Mouse (Mus musculus) MN1 (cell line): ENCODE results near the gene Cnpy3.
A peak's percentile ranks its signal among the peaks of the same experiment; 100 is the strongest.
"Not testable (repeated sequence)": the region's sequence is repeated elsewhere in the genome, so short reads cannot be mapped to it uniquely, and the experiment has no call there.

ENCODE experiments used
- DNase-seq: peaks from one replicate; pipeline ENCODE4 v3.0.0-alpha.2; 2016; ENCODE audit warnings: low spot score

Gene Cnpy3

DNA sequence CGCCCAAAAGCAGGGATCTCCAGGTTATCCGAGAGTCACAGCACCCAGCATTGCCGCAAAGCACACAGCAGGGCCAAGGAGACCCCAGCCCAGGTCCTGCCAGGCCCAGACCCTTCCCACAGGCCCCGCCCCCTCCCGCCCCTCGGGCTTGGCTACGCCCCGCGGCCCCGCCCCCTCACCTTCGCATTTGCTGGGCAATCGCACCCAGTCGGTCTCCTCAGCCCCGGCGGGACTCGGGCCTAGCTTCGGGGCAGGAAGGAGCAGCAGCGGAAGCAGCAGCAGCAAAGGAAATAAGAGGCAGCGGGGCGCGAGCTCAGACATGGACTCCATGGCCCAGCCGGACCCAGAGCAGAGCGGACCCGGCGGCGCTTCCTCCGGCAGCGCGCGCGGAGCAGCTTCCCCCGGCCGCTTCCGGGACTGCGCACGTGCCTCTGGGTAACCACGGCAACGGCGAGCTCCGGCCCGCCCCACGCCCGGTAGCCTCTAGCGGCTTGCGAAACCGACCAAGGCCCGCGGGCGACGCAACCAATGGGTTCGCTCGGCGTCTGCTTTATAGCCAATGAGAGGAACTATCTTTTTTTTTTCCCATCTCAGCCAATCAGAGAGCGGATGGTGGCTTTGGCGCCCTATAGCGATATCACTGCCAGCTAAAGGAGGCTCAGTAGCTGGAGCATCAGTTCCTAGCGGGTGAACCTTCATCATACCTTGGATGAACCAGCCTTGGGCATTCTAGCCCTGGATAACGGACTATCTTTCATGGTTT is at the start of gene Cnpy3:
TSS of gene Cnpy3 (minus strand) at position 421 of the 763 bp plus-strand sequence.
- peak; percentile 100 for DNase-seq

DNA sequence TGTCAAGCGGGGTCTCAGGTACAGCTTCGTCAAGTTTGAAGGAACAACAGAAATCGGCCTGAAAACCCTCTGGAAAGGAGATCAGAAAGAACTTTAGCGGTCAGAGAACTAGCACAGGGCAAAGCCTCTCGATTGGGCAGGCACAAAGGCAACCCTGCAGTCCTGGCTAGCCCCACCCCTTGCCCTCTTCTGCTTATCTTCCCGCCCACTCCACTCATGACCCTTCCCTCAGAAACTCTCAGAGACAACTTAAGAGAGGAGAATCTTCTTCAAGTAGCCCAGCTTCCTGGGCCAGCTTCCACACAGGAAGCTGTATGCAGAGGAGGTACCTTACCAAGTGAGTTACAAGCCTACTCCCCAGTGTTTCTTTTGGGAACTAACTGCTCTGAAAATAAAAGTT is 49.7 kb upstream of the Cnpy3 start:
- DNase-seq: no peak

DNA sequence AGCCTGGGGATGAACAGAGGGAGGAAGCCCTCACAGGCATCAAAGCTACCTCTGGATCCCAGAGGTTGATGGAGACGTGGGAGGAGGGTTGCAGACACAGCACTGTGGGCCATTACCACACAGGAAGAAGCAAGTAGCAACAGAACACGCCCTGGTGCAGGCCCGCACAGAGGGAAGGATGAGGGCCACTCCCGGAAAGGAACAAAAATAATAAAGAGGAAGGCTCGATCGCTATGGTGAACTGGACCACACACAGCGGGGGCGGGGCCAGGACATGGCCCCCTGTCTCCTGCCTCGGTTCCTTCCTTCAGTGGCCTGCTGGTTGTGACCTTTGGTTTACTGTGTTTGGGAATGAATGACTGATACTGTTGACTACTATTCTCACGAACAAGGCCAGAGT is 47.7 kb upstream of the Cnpy3 start:
- no peak for DNase-seq

DNA sequence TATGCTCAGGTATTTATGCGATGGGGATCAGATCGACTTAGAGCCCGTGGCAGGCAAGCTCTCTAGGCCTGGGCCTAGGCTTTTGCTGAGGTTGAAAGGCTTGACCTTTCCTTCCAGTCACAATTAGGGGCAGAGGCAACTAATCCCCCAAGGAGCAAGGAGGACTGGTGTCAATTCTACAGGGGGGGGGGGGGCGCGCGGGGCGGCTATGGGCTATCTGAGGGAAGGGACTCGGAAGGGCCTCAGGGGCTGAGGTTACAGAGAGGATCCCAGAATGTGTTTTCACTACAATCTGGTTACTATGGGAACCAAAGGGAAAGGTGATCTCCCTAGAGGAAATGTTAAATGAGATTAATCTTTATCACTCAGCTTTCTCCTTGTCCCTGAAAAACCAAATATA is 45.4 kb upstream of the Cnpy3 start:
- no peak for DNase-seq

DNA sequence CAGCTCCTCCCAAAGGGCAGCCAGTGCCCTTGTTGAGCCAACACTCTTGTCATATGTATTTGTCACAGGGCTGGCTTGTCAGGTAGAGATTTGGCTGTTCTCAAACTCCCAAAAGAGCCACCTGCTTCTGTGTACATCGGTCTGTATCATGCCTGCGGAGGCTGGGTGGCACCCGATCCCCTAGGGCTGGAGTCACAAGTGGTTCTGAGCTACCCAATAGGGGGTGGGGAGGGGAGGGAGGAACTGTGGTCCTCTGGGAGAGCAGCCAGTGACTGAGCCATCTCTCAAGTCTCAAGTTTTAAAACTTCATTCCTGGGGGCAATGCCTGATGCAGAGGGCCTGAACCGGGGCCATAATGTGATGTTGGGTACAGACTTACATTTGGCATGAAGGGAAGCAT is 44.7 kb upstream of the Cnpy3 start:
- DNase-seq: no peak

DNA sequence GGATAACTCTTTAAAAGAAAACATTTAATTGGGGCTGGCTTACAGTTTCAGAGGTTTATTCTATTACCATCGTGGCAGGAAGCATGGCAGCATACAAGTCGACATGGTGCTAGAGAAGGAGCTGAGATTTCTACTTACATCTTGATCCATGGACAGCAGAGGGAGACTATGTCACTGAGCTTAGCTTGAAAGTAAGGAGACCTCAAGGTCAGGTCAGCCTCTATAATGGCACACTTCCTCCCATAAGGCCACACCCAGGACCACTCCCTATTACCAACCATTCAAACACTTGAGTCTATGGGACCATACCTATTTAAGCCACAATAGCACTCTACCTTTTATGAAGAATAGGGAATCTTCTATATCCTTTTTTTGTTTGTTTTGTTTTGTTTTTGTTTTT is 40.9 kb upstream of the Cnpy3 start:
- DNase-seq: no peak

DNA sequence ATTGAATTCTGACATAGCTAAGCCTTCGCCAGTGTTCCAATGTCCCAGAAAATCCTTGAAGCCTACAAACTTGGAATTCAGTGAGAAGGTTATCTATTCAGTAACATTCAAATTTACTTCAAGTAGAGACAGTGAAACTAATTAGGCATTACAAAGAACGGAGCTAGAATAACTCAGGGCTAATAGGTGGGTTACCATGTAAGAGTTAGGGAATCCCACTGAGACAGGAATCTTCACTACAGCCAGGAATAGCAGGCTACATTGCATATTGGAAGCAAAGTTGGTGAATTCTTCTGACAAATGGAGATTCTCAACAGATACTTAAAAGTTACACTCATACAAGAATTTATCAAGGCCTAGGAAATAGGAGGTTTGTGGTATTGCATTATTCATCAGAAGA is 36.0 kb upstream of the Cnpy3 start:
- not testable (repeated sequence) for DNase-seq

DNA sequence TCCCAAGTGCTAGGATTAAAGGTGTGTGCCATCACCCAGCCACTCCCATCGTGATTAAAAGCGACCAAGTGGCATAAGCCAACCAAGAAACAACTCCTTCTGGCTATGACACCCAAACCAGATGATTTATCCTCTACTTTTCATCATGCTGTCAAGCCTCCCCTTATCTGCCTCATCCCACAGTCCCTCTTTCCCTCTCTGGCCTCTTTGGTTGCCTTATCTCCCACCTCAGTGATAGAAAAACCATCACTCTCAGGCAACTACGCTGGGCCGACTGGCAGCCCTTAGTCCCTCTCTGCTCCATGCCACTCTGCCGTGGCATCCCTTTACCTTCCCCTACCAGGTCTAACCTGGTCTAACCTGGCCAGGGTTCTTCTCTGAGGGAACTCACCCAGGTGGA is 34.9 kb upstream of the Cnpy3 start:
- DNase-seq: no peak

DNA sequence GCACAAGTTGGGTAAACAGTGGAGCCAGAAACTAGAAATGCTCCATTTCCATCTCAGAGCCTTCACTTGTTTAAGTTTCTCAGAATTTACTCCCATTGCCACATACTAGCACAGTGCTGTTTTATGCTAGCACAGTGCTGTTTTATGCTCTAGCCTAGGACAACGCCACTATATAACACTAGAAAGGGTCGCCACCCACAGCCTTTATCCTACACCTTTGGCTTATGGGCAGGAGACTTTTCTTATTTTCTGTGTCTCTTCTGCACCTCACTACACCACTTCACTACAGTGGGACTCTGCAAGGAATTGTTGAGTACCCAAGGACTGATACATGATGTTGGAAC is 31.2 kb upstream of the Cnpy3 start:
- DNase-seq: no peak

DNA sequence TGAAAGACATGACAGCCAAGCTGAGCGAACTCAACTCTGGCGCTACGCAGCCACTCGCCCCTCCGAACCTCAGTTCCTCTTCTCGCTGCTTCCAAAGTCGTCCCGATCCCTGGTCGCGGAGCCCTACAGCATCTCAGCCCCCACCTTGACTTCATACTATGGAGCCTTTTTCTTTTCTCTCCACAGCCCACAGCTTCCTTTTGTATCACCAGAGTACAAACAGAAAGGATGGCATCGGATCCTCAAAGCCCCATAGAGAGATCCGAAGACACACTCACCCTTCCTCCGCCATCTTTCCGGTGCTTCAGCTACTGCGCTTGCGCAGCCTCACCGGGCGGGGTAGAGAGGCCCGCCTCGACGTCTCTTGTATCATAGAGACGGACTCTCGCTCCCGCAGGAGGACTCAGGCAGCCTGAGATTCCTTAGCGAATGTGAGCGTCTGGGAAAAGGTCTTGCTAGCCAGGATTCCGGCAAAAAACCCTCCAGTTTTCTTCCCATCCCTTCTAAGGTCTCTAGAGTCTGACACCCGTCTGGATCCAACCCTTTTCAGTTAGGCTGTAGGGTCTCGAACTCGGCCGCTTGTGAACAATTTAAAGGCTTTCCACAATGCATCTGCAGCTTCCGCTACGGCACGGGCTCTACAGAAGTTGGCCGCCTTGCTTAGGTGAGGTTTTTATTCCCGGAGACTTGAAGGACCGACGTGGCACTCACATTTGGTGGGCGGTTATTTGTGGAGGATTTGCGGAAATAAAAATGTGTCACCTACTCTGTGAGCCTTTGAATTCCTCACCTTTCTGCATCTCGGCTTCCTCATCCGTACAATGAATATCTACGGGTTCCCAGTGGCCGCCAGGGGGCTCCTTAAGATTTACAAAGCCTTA is 30.6 kb upstream of the Cnpy3 start, which contains the start of gene Rpl7l1:
TSS of gene Rpl7l1 (minus strand) at position 332 of the 881 bp plus-strand sequence.
- peak; percentile 97 for DNase-seq

DNA sequence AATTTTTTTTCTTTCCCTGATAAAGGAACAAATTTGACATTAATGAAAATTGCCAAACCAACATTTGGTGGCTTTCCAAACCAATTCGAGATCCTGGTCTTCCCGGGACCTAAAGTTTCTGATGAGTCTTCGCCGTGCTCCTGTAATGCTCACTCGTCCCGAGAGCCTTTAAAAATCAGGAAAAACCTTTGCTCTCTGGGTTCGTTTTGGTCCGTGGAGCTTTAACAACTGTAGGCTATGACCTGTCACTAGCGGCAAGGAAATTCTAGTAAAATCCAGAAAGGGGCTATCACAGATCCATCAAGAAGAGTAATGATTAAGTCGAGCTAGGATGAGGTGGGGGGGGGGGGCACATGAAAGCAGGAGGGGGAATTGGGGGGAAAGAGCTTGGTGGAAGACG is 29.9 kb upstream of the Cnpy3 start:
- peak; percentile 42 for DNase-seq

DNA sequence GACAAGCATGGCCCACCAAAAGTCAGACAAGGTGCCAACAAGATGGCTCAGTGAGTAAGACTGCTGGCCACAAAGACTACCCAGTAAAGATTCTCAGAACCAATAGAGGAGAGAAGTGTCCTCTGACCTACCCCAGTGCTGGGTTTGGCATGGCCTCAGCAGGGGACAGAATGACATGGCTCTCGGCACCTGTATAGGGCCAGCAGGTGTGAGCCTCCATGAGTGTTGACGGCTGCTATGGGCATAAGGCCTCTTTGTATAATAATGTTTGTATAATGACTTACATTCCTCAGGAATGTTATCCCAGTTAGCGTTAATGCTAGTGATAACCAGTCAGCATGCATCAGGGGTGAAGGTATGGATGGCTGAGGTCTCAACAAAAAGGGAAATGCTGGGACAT is 24.1 kb upstream of the Cnpy3 start:
- no peak for DNase-seq

DNA sequence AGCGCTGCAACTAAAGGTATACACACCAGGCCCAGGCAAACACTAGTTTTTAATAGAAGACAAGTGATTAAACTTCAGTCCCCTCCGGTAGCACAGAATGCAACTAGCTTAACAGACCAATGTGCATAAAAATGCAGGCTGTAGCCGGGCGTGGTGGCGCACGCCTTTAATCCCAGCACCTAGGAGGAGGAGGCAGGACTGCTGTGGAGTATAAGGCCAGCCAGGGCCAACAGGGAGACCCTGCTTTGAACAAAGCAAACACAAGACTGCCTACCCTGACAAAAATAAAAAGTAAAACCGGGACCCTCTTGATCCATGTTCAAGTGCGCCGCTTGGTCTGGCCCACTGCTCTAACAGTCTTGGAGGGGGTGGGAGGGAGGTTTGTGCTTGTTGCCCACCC is 23.1 kb upstream of the Cnpy3 start:
- no peak for DNase-seq

DNA sequence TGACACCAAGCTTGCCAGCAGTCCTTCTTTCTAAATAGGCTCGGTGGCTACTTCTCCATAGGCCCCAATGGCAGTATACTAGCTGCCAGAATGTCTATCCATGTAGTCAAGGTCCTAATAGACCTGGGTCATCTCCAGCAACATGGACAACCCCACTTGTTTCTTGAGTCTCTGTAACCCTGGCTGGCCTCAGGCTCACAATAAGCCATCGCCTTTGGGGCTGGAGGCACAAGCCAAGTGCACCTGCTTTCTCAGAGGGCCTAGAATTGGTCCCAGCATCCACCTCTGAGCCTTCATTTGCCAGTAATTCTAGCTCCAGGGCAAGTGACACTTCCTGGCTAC is 22.1 kb upstream of the Cnpy3 start:
- DNase-seq: no peak

DNA sequence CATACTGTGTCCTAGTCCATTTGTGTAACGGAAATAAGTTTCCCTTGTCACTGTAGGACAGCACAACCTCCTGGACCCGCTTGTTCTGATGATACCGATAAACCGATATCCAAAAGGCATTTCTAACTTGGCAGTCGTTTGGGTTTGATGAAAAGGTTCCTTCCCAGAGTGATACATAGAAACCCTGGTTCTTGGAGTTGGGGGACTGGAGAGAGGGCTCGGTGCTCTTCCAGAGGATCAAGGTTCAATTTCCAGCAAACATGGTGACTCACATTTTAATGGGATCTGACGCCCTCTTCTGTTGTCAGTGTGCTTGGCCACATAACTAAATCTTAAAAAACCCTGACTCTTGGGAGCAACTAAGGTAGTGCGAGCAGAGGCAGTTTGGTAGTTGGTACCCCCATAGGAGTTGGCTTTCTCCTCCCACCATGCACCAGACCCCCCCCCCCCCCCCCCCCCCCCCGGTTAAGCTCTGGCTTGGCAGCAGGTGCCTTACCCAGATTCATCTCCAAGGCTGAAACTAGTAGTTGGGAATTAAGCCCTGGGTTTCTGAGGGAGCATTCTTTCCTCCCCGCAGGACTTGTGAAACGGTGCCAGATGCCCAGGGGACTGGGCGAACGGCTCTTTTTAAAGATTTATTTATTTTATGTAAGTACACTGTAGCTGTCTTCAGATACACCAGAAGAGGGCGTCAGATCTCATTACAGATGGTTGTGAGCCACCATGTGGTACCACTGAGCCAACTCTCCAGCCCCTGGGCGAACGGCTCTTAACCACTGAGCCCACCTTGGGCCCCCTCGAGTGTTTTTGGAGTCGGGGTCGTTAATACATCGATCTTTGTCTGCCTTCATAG is 21.5 kb upstream of the Cnpy3 start:
- DNase-seq: peak; percentile 71

DNA sequence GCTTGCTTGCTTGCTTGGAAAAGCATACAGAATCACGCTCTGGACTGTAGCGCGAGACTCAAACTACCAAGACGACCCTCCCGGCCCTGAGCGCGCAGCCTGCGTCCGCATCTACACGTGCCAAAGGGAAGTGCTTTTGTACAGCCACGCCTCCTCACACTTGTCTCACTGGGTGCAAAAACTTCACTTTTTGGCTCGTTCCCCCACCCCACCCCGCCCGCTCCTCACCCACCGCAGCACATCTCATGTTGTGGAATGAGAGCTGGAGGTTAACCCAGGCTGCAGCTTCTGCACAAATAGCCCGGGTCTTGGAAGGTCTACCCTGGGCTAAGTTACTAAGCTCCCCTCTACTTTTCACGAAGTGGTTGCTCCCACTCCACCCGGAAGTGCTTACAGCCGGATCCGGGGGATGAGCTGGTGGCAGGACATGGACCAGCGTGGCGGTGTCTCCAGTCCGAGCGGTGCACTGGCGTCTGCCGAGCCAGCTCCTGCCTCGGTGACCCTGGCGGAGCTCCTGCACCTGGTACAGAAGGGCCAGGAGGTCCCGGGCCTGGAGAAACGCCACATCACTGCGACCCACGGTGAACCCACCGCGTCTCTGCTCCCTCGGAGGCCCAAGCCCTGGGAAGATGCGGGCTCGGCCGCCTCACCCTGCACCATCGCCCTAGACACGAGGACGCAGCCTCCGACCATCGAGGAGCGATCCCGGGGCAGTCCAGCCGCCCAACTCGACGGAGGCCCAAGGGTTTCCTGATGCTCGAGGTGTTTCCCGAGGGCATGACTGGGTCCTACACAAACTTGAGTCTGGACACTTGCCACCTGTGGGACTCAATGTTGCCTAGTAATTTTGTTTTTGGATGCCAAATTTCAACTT is 20.6 kb upstream of the Cnpy3 start, which contains the start of gene 2310039H08Rik:
TSS of gene 2310039H08Rik (plus strand) at position 232 of the 874 bp plus-strand sequence.
- DNase-seq: peak; percentile 93

DNA sequence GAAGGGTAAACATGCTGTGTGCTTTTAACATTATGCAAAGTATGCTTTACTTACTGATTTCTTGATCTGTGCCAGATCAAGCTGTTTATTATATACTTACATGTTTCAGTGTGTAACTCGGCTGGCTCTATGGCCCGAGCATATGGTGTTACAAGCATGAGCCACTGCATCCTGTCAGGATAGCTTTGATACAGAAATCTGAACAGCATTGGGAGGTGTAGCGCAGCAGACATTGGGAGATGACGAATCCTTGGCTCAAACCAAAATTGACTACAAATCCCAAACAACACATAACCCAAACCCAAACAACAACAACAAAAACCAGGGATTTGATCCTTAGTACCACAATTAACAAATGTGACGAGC is 20.0 kb upstream of the Cnpy3 start:
- DNase-seq: no peak

DNA sequence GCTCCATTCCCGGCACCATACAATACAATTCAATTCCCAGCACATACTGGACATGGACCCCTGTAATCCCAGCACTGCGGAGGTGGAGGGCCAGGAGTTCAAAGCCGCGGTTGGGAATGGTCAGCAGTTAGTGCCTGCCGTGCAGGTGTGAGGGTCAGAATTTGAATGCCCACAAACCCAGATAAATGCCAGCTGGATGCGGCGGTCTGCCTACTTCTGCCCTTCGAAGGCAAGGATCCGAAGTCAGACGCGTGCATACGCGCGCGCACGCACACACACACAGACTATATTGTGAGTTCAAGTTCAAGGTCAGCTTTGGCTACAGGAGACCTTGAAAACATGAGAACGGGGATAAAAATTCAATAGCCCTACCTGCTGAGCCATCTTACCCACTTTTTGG is 19.6 kb upstream of the Cnpy3 start:
- no peak for DNase-seq

DNA sequence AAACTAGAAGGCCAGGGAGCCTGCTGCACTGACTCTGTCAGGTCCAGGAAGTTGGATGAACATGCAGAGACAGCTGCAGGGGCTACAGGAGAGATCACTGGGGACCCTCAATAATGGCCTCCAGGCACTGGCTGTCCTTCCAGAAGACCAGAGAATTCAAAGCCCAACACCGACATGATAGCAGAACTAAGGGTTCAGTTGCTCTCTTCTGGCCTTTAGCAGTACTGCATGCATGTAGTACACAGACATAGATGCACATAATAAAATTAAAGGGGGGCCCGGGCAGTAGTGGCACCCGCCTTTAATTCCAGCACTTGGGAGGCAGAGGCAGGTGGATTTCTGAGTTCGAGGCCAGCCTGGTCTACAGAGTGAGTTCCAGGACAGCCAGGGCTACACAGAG is 19.0 kb upstream of the Cnpy3 start:
- no peak for DNase-seq

DNA sequence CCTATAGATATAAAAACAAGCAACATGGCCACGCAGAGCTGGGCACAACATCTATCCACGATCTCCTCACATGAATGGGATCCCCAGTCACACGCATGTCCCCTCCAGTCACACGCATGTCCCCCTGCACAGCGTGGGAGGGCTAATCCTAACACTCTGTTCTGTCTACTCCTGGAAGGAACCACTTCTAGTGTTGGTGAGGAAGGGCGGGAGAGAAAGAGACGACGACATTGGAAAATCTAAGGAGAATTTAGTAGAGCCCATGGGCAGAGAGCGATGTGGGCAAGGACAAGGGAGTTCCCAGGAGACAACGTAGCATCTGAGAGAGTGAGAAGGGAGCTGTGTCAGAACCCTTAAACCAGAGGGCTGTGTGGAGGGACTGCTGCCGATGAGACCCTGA is 18.5 kb upstream of the Cnpy3 start:
- DNase-seq: no peak

DNA sequence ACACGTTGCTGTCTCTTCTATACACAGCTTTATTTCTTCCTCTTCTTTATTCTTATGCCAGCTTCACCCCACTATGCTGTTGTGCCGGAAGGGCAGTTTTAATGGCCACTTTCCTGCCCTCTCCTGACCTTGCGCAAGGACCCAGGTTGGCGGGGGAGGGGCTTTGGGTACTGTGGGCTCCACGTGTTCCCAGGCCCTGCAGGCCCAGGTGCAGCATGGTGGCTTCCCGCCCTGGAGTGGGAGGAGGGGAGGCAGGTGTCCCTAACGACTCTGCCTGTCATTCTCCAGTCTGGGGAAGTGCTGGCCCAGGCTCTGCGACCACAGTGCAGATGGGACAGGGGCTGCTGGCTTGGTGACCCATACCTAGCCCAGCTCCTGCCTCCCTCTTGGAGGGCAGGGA is 15.9 kb upstream of the Cnpy3 start:
- no peak for DNase-seq

DNA sequence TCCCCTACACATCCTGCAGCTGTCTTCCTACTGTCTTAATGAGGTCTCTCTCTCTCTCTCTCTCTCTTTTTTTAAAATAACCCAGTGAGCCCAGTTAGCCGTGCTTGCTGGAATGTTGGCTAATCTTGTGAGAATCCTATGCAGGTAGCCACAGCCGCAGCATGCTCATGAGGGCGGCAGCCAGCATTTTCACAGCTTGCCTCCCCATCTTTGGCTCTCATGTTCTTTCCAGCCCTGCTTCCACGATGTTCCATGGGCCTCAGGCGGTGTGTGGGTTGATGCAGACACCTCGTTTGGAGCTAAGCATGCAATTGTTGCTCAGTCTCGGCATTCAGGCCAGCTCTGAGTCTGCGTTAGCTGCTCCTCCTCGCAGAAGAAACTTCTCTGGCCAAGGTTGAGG is 12.9 kb upstream of the Cnpy3 start:
- not testable (repeated sequence) for DNase-seq
